ENCODE assay signal across 25 mouse cellular contexts in genomic region chr3:132092983-132093382, GRCm38 (mm10). TPM values are rescaled to one million over a fixed set of nuclear protein-coding genes. Genes with fewer than 3 reads are reported as not detected.
DNase-seq lines count a peak whose midpoint lies in the region; ATAC-seq and TF ChIP-seq lines count a peak whose summit lies in the region.
"Had no signal": no experiment of that assay in that cellular context is flagged by ENCODE, and none has a peak within 500 bp of the region (broad histone marks: within the 10 kb centered on the region; RNA-seq: fewer than 3 reads in every experiment).

No protein-coding gene starts in this region.

- TF ChIP-seq CTCF in lung, embryonic 14.5 days (IDR thresholded peaks at IDR 0.05; ENCODE audit: low read depth): 0 out of 2 replicates have a peak, but pooled peaks have one; percentile 2
- TF ChIP-seq CTCF in stomach, postnatal 0 days (IDR thresholded peaks at IDR 0.05; ENCODE audit: low read depth): 0 out of 2 replicates have a peak, but pooled peaks have one; percentile 7

- no peak overlapping the region for H3K27ac ChIP-seq in lung, embryonic 14.5 days (ENCODE audit: low read depth)
- no peak overlapping the region for H3K27ac ChIP-seq in stomach, postnatal 0 days (replicated peaks)
- H3K27ac ChIP-seq: forebrain, embryonic 10.5 days; forebrain, embryonic 13.5 days; heart, embryonic 15.5 days; hindbrain, embryonic 14.5 days had no signal

- no peaks in the 10 kb centered on the region for H3K9me3 ChIP-seq in lung, embryonic 14.5 days (ENCODE audit: low read depth, low read length)
- H3K9me3 ChIP-seq in stomach, postnatal 0 days (ENCODE audit: control insufficient read depth, low read length): no peaks in the 10 kb centered on the region
- H3K9me3 ChIP-seq: forebrain, embryonic 13.5 days; heart, embryonic 15.5 days had no signal

- WGBS in lung, embryonic 14.5 days: 87% methylated on average over 3 of the region's 3 CpGs
- WGBS in stomach, postnatal 0 days: 87% methylated on average over 3 of the region's 3 CpGs

- H3K4me1 ChIP-seq in lung, embryonic 14.5 days (ENCODE audit: insufficient read depth): no peaks in the 10 kb centered on the region
- H3K4me1 ChIP-seq in stomach, postnatal 0 days (replicated peaks; ENCODE audit: control insufficient read depth, insufficient read depth): no peaks in the 10 kb centered on the region
- H3K4me1 ChIP-seq: forebrain, embryonic 10.5 days; forebrain, embryonic 13.5 days; heart, embryonic 15.5 days had no signal

- no peak for ATAC-seq in lung, embryonic 14.5 days (ENCODE audit: insufficient read depth)
- no peak for ATAC-seq in stomach, postnatal 0 days (ENCODE audit: low FRiP score, low TSS enrichment)
- ATAC-seq: forebrain, embryonic 13.5 days; forebrain, embryonic 16.5 days; intestine, postnatal 0 days had no signal

- DNase-seq in lung, embryonic 14.5 days: no peak
- DNase-seq in lung, postnatal 10 days: no peak
- DNase-seq in ES-CJ7 (ENCODE audit: low read depth, low spot score) (peak; percentile 30), R1 (ENCODE audit: low read depth, low spot score) (peak; percentile 58)
- no peak for DNase-seq in stomach, postnatal 0 days (ENCODE audit: low spot score)
- DNase-seq in cerebellum, adult 9-11 months: no peak
- DNase-seq in urinary bladder, postnatal 4 days (ENCODE audit: low spot score in 2 of 2): no peak
- DNase-seq: adrenal gland, postnatal 14 days; B cell, adult 2 months; cerebellum, adult 11-12 months; cerebellum, adult 8-10 months; cerebellum, postnatal 14 days; gastrocnemius, postnatal 10 days; gastrocnemius, postnatal 36 days; heart, adult 11 months; heart, postnatal 10 days; heart, postnatal 36 days had no signal

- no peak overlapping the region for H3K4me3 ChIP-seq in lung, embryonic 14.5 days (ENCODE audit: low read depth, low read length)
- H3K4me3 ChIP-seq in stomach, postnatal 0 days (ENCODE audit: low read depth, low read length): no peak overlapping the region
- H3K4me3 ChIP-seq: forebrain, embryonic 10.5 days; forebrain, embryonic 13.5 days; heart, embryonic 15.5 days had no signal

- TF ChIP-seq EP300 in stomach, postnatal 0 days (optimal IDR thresholded peaks at IDR 0.05): no peak

- H3K36me3 ChIP-seq in lung, embryonic 14.5 days (ENCODE audit: insufficient read depth): no peaks in the 10 kb centered on the region
- H3K36me3 ChIP-seq in stomach, postnatal 0 days (ENCODE audit: control insufficient read depth, insufficient read depth, low read length): no peaks in the 10 kb centered on the region
- H3K36me3 ChIP-seq: forebrain, embryonic 10.5 days; heart, embryonic 15.5 days had no signal

- H3K27me3 ChIP-seq in lung, embryonic 14.5 days (ENCODE audit: insufficient read depth, low read length): no peaks in the 10 kb centered on the region
- no peaks in the 10 kb centered on the region for H3K27me3 ChIP-seq in stomach, postnatal 0 days (ENCODE audit: control insufficient read depth, insufficient read depth, low read length)
- H3K27me3 ChIP-seq: CH12.LX had no signal

- H3K4me2 ChIP-seq in lung, embryonic 14.5 days: no peak overlapping the region
- no peak overlapping the region for H3K4me2 ChIP-seq in stomach, postnatal 0 days (replicated peaks; ENCODE audit: low read depth)
- H3K4me2 ChIP-seq: forebrain, embryonic 13.5 days; heart, embryonic 11.5 days; heart, embryonic 15.5 days; hindbrain, embryonic 14.5 days had no signal

- no peak overlapping the region for H3K9ac ChIP-seq in lung, embryonic 14.5 days
- H3K9ac ChIP-seq in stomach, postnatal 0 days (ENCODE audit: low read length): no peak overlapping the region
- H3K9ac ChIP-seq: forebrain, embryonic 13.5 days; heart, embryonic 15.5 days; hindbrain, embryonic 14.5 days had no signal

RNA-seq across cellular contexts. Expression of gene Dkk2, which starts 7.9 kb away (rescaled TPM):
- polyA plus RNA-seq in lung, embryonic 14.5 days (2014; fragmentation: Nextera tagmentation; extraction: Ambion mirVana): 1.9 and 2.1 TPM in 2 replicates
- 3.7 and 3.9 TPM in 2 replicates for polyA plus RNA-seq in stomach, postnatal 0 days (2015; fragmentation: Nextera tagmentation; extraction: Ambion mirVana)

Comparison
In these comparisons a context has a peak if more than half of its experiments do, and no peak if none do; other contexts are left out.
1. DNase-seq: peak in ES-CJ7 (single experiment) and R1 (single experiment); none in lung, embryonic 14.5 days (single experiment), lung, postnatal 10 days (single experiment), stomach, postnatal 0 days (single experiment), cerebellum, adult 9-11 months (single experiment) and urinary bladder, postnatal 4 days (0 of 2).